ENCODE assay signal across 13 mouse cellular contexts in the genomic region with DNA sequence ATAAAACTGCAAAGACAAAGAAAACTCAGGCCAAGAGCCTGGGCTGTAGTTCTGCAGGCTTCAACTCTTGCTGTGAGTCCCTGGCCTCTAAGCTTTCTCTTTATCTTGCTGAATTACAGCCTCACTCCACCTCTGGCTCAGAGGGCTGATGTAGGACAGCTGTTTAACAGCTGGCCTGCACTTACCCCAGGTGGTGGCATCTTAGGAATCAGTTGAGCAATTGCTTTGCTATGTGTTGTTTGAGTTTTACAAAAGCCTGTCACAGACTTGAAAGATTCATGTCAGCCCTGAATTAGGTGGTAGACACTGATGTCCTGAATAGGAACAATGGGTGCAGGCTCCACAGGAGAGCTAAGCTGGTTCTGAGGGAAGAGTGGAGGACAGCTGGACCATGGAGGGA. TPM values are rescaled to one million over a fixed set of nuclear protein-coding genes. Genes with fewer than 3 reads are reported as not detected.
DNase-seq lines count a peak whose midpoint lies in the region; ATAC-seq and TF ChIP-seq lines count a peak whose summit lies in the region.
"Had no signal": no experiment of that assay in that cellular context is flagged by ENCODE, and none has a peak within 500 bp of the region (broad histone marks: within the 10 kb centered on the region; RNA-seq: fewer than 3 reads in every experiment).

No protein-coding gene starts in this region.

- no peak overlapping the region for H3K4me3 ChIP-seq in kidney, adult 2 months (ENCODE audit: insufficient read depth, low read depth, low read length)
- no peak overlapping the region for H3K4me3 ChIP-seq in heart, embryonic 16.5 days (ENCODE audit: low read length)
- no peak overlapping the region for H3K4me3 ChIP-seq in lung, embryonic 15.5 days

- no peak overlapping the region for H3K9ac ChIP-seq in heart, embryonic 16.5 days (ENCODE audit: low read length)
- no peak overlapping the region for H3K9ac ChIP-seq in lung, embryonic 15.5 days
- H3K9ac ChIP-seq: forebrain, postnatal 0 days; hindbrain, embryonic 14.5 days had no signal

- no peak for TF ChIP-seq CTCF in kidney, adult 2 months (conservative IDR thresholded peaks at IDR 0.05; ENCODE audit: insufficient read depth, insufficient read length, low read depth, low read length)

- no peaks in the 10 kb centered on the region for H3K9me3 ChIP-seq in heart, embryonic 16.5 days (replicated peaks; ENCODE audit: control insufficient read depth, low read length)
- no peaks in the 10 kb centered on the region for H3K9me3 ChIP-seq in lung, embryonic 15.5 days

- peak; percentile 52; the same call in 1 of the 2 replicates for ATAC-seq in heart, embryonic 16.5 days (replicated peaks; ENCODE audit: extremely low read depth, insufficient read depth, low FRiP score)
- peak; percentile 94 for ATAC-seq in lung, embryonic 15.5 days (ENCODE audit: borderline replicate concordance, extremely low read depth, low FRiP score, low TSS enrichment)
- no peak for ATAC-seq in megakaryocyte-erythroid progenitor cell, adult 5-6 weeks (replicated peaks; ENCODE audit: low FRiP score, low TSS enrichment, poor library complexity, severe bottlenecking)
- ATAC-seq: activated CD4-positive, CD25-positive, alpha-beta regulatory T cell, adult 4 months; forebrain, postnatal 0 days; midbrain, embryonic 16.5 days had no signal

- no peaks in the 10 kb centered on the region for H3K36me3 ChIP-seq in kidney, adult 2 months (ENCODE audit: control insufficient read depth, insufficient read depth, low read length)
- no peaks in the 10 kb centered on the region for H3K36me3 ChIP-seq in heart, embryonic 16.5 days (ENCODE audit: control insufficient read depth, insufficient read depth)
- H3K36me3 ChIP-seq in lung, embryonic 15.5 days: no peaks in the 10 kb centered on the region

- H3K4me1 ChIP-seq in kidney, adult 2 months (ENCODE audit: control insufficient read depth, insufficient read depth, low read length): no peaks in the 10 kb centered on the region
- peaks cover 10% of the 10 kb centered on the region for H3K4me1 ChIP-seq in heart, embryonic 16.5 days (ENCODE audit: control insufficient read depth, insufficient read depth, low read length)
- H3K4me1 ChIP-seq in lung, embryonic 15.5 days: peaks cover 24% of the 10 kb centered on the region

- no peak overlapping the region for H3K27ac ChIP-seq in kidney, adult 2 months (ENCODE audit: insufficient read depth, low read depth, low read length)
- peak overlapping the region; percentile 41 for H3K27ac ChIP-seq in heart, embryonic 16.5 days (ENCODE audit: low read length)
- peak overlapping the region; percentile 80 for H3K27ac ChIP-seq in lung, embryonic 15.5 days
- H3K27ac ChIP-seq: hindbrain, embryonic 14.5 days had no signal

- no peaks in the 10 kb centered on the region for H3K27me3 ChIP-seq in kidney, adult 2 months (replicated peaks; ENCODE audit: control insufficient read depth, insufficient read depth, low read length)
- no peaks in the 10 kb centered on the region for H3K27me3 ChIP-seq in heart, embryonic 16.5 days (ENCODE audit: control insufficient read depth, insufficient read depth, low read length)
- no peaks in the 10 kb centered on the region for H3K27me3 ChIP-seq in lung, embryonic 15.5 days

- intact Hi-C loops in left cerebral cortex, postnatal 14 days (cut with DNase I): no loop called here

- DNase-seq in kidney, adult 2 months: peak; percentile 43
- no peak for DNase-seq in kidney, adult 18-20 months
- peak; percentile 63 for DNase-seq in thymus, postnatal 14 days
- DNase-seq in left cerebral cortex, postnatal 14 days (ENCODE audit: low spot score in 2 of 2): no peak
- no peak for DNase-seq in cerebellum, adult 11 months
- DNase-seq: cerebellum, postnatal 25 days; forebrain, postnatal 0 days had no signal

- no peak for TF ChIP-seq POLR2A in kidney, adult 2 months (IDR thresholded peaks at IDR 0.05; ENCODE audit: low read depth, low read length)

- no peak overlapping the region for H3K4me2 ChIP-seq in heart, embryonic 16.5 days (ENCODE audit: low read depth, low read length)
- no peak overlapping the region for H3K4me2 ChIP-seq in lung, embryonic 15.5 days
- H3K4me2 ChIP-seq: hindbrain, embryonic 14.5 days had no signal

RNA-seq across cellular contexts. Expression of a gene that starts 53.6 kb away (rescaled TPM):
- 17.3 and 18.8 TPM in 2 replicates for polyA plus RNA-seq in kidney, adult 2 months (2012; rRNA removed)
- 39.5 and 49.2 TPM in 2 replicates for polyA plus RNA-seq in heart, embryonic 16.5 days (2015; fragmentation: Nextera tagmentation; extraction: Ambion mirVana)
- 12.4 and 13.4 TPM in 2 replicates for polyA plus RNA-seq in lung, embryonic 15.5 days (2015; fragmentation: Nextera tagmentation; extraction: Ambion mirVana)
- total RNA-seq in left cerebral cortex, postnatal 14 days (2021): 10 to 100 TPM; 42.0 to 44.1 TPM
- total RNA-seq in megakaryocyte-erythroid progenitor cell, adult 5-6 weeks (2014; fragmentation: Nextera tagmentation): 6.8 and 8.7 TPM in 2 replicates
- 7.5 and 16.8 TPM in 2 replicates for total RNA-seq in megakaryocyte-erythroid progenitor cell, adult 5-6 weeks (2017)

Comparison
In these comparisons a context has a peak if more than half of its experiments do, and no peak if none do; other contexts are left out.
1. DNase-seq: peak in kidney, adult 2 months (single experiment) and thymus, postnatal 14 days (single experiment); none in kidney, adult 18-20 months (single experiment), left cerebral cortex, postnatal 14 days (0 of 2) and cerebellum, adult 11 months (single experiment).